Mouse (Mus musculus) right cerebral cortex, postnatal 36 days (tissue): Measurements from ENCODE around the gene Ier5l.

ENCODE experiments used
- DNase-seq, 2 experiments: peaks; one replicate each; pipeline ENCODE4 v3.0.0; 2022; ENCODE audit warnings: low spot score in 2 of 2, mixed read lengths in 1 of 2

Gene Ier5l

DNA sequence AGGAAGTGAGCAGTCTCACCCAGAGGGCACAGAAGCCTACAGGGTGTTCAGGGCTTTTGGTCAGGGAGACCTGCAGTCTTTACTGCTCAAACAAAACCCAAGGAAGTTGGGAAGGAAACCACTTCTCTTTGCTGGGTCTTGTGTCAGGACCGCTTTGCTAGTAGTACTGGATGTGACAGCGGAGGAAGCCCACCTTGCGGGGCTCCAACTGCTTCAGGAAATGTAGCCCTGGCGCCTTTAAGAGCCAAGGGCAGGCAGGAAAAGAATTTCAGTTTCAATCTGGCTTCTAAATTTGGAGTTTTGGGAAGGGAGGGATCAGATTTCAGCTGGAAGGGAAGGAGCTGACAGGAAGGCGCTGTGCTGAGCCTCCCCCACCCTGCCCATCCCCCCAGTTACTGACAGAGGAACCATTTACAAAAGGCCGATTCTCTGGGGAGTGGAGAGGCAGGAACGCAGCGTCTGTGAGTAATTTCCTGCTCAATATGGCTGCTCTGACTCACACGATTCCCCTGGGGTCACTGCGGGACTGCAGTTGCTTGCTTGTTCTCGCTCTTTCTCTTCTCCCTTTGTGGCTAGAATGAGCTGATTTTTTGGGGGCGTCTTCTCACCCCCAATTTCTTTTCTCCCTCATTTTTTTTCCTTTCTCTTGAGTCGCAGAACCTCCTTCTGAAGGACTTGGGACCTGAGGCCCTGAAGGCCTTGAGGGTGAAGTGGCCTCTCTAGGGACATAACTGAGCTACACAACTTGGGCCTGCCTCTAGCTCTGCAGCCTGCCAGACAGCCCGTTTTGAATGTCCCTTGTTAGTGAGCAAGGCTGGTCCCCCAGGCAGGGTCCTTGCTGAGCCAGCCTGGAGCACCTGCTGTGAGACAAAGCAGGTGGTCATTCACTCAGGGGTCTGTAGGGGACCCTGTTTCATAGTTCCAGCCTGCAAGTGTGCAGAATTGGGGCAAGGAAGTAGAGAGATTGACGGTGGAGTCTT is 32.2 kb downstream of the Ier5l start:
- peak; percentile 66 to 78 for DNase-seq

DNA sequence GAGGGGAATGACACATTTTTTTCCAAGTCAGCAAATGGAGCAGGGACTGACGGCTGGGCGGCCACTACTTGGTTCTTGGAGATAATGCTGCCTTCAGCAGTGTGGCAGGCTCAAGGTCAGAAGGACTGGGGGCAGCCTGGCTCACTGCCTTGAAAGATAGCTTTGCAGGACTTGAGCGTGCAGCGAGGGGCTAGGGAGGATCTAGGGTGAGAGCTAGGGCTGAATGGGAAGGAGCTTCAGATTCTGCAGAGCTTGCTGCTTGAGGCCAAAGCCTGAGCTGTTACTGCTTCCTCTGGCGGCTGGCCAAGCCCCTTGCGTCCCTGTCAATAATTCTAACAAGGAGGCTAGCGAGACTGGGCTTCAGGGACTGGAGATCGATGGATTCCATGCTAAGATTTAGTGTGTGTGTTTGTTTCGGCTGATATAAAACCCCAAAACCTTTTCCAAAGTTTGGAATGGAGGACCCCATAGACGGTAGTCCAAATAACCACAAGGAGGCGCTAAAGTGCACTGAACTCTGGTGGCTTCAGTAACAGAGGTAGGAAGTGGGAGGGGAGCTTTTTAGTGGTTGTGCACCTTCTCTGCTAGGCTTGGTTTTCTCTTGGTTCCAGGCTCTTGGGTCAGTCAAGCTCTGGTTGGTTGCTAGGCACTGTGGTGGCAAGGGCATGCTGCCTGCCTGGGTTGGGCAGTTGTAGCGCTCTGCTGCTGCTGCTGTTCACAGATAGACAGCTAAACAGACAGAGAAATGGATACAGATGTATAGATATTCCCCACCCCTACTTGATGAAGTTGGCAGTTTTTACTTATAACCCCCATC is 33.1 kb downstream of the Ier5l start:
- peak; percentile 33 to 51 for DNase-seq

- DNase-seq = no peak
These were observed 33.8 kb downstream of the Ier5l start for GRCm38 (mm10) chr2:30440211-30440700.

DNA sequence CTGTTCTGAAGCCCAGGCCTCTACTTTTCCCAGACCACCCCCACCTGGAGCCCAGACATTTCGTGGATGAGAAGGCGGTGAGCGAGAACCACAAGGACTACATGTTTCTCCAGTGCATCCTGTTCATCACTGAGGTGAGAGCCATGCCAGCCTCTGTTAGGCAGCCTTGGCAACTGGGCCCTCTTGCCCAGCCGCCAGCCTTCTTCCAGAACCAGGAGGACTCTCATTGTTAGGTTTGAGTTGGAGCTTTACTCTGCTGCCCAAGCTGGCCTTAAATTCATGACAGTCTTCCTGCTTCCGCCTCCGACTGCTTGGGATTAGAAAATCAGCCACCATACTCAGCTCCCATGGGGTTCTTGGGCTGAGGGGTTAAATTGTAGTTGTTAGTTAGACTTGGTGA is 34.4 kb downstream of the Ier5l start:
- DNase-seq = no peak

- no peak for DNase-seq
These were observed 36.2 kb downstream of the Ier5l start for GRCm38 (mm10) chr2:30437791-30438190.

- DNase-seq = no peak
These were observed 37.2 kb downstream of the Ier5l start for GRCm38 (mm10) chr2:30436809-30437208.

- DNase-seq = no peak
These were observed 37.9 kb downstream of the Ier5l start for GRCm38 (mm10) chr2:30436156-30436545.

GRCm38 (mm10) chr2:30435326-30436155 is 38.5 kb downstream of the Ier5l start:
- DNase-seq = peak; percentile 52 to 63

- DNase-seq = no peak
These were observed 44.9 kb downstream of the Ier5l start for GRCm38 (mm10) chr2:30429156-30429555.
